Mouse (Mus musculus): Measurements from ENCODE around the gene Rcn1.

Rcn1 gene

DNA sequence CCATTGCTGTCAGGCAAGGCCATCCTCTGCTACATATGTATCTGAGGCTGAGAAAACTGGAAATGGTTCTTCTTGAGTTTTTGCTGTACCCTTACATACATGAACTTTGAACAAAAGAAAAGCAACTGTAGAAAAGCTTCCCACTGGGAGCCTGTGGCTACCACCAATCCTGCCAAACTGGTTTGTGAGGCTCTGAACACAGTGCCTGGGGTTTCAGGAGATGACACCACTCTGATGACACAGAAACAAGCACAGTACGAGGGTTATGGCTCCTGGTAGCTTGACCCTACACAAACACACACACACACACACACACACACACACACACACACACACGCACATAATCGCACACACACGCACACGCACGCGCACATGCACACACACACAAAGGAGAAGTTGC, 23.9 kb downstream of the Rcn1 start:
- ChIA-PET POLR2A (interaction anchor here in 1 of 4 experiments (1.6 to 1.7 kb wide), 2 partner anchors 16 to 20 kb away, joined by 3 to 5 read pairs; no protein-coding TSS in a partner anchor), CTCF (no interaction called here)

- POLR2A ChIA-PET: interaction anchor here in 2 of 4 experiments (1.4 to 1.8 kb wide), 5 partner anchors 15 to 25 kb away, joined by 3 to 5 read pairs (median 4); no protein-coding TSS in a partner anchor
- CTCF ChIA-PET: interaction anchor here in 2 of 4 experiments (0.5 to 1.1 kb wide), 2 partner anchors 9 to 34 kb away, joined by 3 to 4 read pairs; no protein-coding TSS in a partner anchor
Measured at GRCm38 (mm10) chr2:105373658-105374057, 25.5 kb downstream of the Rcn1 start.

DNA sequence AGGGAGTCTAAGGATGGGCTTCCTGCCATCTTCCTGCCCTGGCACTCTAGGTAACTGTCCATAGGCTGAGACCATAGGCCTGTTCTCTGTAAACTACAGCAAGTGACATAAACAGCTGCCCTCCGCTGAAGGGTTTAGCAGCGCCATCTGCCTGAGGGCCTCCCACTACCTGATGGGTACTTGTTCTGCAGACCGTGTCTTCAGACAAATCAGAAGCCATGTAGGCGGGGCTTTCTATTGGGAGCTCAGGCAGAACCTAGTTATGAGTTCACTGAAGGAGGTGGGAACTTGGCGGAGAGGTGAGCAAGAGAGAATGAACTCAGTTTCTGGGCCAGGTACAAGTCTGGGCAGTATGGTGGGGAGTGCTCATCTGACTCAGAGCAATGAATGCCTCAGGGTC, 26.4 kb downstream of the Rcn1 start:
- ChIA-PET CTCF (interaction anchor here in 2 of 4 experiments (0.5 to 1.2 kb wide), 5 partner anchors 21 to 71 kb away, joined by 3 to 4 read pairs (median 3); no protein-coding TSS in a partner anchor), POLR2A (interaction anchor here in 3 of 4 experiments (1.2 to 1.8 kb wide), 7 partner anchors 16 to 26 kb away, joined by 3 to 5 read pairs (median 4); no protein-coding TSS in a partner anchor)

DNA sequence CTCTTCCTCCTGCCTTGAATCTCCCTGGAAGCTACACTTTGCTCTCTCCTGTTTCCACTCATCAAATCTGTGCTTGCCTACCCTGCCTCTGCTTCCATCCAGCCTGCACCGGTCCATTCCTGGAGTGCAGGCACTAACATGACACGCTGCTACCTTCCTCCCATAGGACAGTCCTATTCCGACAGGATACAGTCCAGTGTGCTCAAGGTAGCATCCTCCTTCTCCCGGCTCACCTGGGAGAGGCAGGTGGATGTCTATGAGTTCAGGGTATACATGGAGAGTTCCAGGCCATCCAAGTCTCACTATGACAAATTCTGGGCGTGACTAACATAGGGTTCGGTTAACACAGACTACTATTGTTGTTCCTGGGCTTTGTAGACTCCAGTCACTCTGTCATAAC, 27.0 kb downstream of the Rcn1 start:
- ChIA-PET POLR2A (interaction anchor here in 3 of 4 experiments (1.2 to 2.1 kb wide), 8 partner anchors 17 to 27 kb away, joined by 3 to 5 read pairs (median 4); no protein-coding TSS in a partner anchor), CTCF (interaction anchor here in 1 of 4 experiments (1.2 kb wide), 1 partner anchor 21 kb away, joined by 3 read pairs; no protein-coding TSS in a partner anchor)

- CTCF ChIA-PET: interaction anchor here in 1 of 4 experiments (1.1 kb wide), 1 partner anchor 25 kb away, joined by 3 read pairs; no protein-coding TSS in a partner anchor
- POLR2A ChIA-PET: interaction anchor here in 2 of 4 experiments (1.0 to 2.1 kb wide), 6 partner anchors 9 to 307 kb away, joined by 3 to 5 read pairs (median 4); no protein-coding TSS in a partner anchor
Measured at GRCm38 (mm10) chr2:105370698-105371097, 28.4 kb downstream of the Rcn1 start.

DNA sequence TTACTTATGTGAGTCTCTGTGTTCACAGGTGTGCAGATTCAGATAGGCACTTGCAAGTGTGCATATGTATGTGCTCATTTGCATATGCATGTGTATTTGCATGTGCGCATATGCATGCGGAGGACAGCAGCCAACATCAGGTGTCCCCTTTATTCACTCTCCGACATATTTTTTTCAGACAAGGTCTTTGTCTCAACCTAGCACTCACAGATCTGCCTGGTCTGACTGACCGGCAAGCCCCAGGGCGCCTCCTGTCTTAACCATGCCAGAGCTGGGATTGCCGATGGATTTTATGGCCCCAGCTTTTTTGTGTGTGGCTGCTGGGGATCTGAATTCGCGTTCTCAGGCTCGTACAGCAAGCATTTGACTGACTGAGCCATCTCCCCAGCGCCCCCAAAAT, 28.9 kb downstream of the Rcn1 start:
- ChIA-PET CTCF (interaction anchor here in 1 of 4 experiments (0.6 to 1.1 kb wide), 2 partner anchors 22 to 25 kb away, joined by 3 to 5 read pairs; no protein-coding TSS in a partner anchor), POLR2A (interaction anchor here in 2 of 4 experiments (1.0 to 2.9 kb wide), 7 partner anchors 9 to 308 kb away, joined by 3 to 14 read pairs (median 4); partner anchors contain the start of gene Rcn1 (in 1 of the 2))

DNA sequence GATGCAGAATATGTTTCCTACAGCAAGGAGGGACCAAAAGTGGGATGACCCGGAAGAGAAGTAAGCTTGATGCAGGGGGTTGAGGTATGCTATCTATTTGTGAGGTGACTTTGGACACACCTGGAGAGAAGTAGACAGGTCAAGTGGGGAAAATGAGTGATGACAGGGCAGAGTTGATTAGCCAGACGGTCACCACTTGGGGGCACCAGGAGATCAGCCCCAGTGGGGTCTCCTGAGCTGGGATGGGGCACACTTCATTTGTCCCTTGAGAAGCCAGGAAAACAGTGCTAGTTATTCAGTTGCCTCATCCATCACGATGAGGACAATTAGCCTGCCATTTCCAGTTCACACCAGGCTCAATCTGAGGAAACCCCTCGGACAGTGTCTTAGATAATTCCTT, 31.5 kb downstream of the Rcn1 start:
- ChIA-PET POLR2A (interaction anchor here in 3 of 4 experiments (0.6 to 2.9 kb wide), 4 partner anchors 9 to 108 kb away, joined by 3 to 14 read pairs (median 4); partner anchors contain the start of gene Rcn1 (in 1 of the 3)), CTCF (interaction anchor here (0.5 to 1.5 kb wide), 9 partner anchors 28 to 1716 kb away, joined by 3 to 15 read pairs (median 3); no protein-coding TSS in a partner anchor)

DNA sequence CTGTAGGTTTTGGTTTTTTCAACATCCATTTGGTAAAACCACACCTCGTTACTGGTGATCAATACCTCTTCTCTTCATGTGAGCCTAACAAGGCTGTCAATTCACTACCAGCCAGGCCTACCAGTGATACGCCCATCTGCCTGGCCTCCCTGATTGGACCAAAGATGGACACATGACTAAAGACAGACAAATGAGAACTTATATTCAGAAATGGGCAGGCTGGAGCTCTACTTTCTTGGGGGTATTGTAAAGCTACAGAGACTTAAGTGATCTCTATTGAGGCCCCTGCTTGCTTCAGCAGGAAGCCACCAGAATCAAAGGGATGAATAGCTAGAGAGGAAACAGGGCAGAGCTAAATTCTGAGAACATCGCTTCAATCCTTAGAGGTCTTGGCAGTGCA, 41.1 kb downstream of the Rcn1 start:
- ChIA-PET POLR2A (no interaction called here), CTCF (no interaction called here)

- ChIA-PET POLR2A (no interaction called here), CTCF (interaction anchor here in 3 of 4 experiments (0.6 to 0.9 kb wide), 3 partner anchors 14 to 521 kb away, joined by 4 to 5 read pairs (median 4); no protein-coding TSS in a partner anchor)
Measured at GRCm38 (mm10) chr2:105356791-105357190, 42.3 kb downstream of the Rcn1 start.

- CTCF ChIA-PET: interaction anchor here in 1 of 4 experiments (0.6 kb wide), 1 partner anchor 1322 kb away, joined by 6 read pairs; no protein-coding TSS in a partner anchor
- POLR2A ChIA-PET: interaction anchor here in 2 of 4 experiments (0.6 to 1.3 kb wide), 3 partner anchors 9 to 321 kb away, joined by 3 to 5 read pairs (median 4); no protein-coding TSS in a partner anchor
Measured at GRCm38 (mm10) chr2:105348886-105349285, 50.2 kb downstream of the Rcn1 start.

GRCm38 (mm10) chr2:105339993-105340392, 59.1 kb downstream of the Rcn1 start:
- CTCF ChIA-PET: interaction anchor here (0.6 to 2.9 kb wide), 34 partner anchors 8 to 1890 kb away, joined by 3 to 10 read pairs (median 3); no protein-coding TSS in a partner anchor

GRCm38 (mm10) chr2:105337171-105337875, 61.8 kb downstream of the Rcn1 start:
- POLR2A ChIA-PET: interaction anchor here in 1 of 4 experiments (0.5 to 0.6 kb wide), 2 partner anchors 11 to 796 kb away, joined by 3 to 5 read pairs; no protein-coding TSS in a partner anchor
- CTCF ChIA-PET: interaction anchor here in 2 of 4 experiments (0.6 to 1.3 kb wide), 2 partner anchors 26 to 75 kb away, joined by 3 to 5 read pairs; no protein-coding TSS in a partner anchor

More at GRCm38 (mm10) chr2:105339993-105340392, 59.1 kb downstream of the Rcn1 start:
- POLR2A ChIA-PET: interaction anchor here in 2 of 4 experiments (0.5 to 1.2 kb wide), 2 partner anchors 10 to 322 kb away, joined by 4 read pairs; no protein-coding TSS in a partner anchor

DNA sequence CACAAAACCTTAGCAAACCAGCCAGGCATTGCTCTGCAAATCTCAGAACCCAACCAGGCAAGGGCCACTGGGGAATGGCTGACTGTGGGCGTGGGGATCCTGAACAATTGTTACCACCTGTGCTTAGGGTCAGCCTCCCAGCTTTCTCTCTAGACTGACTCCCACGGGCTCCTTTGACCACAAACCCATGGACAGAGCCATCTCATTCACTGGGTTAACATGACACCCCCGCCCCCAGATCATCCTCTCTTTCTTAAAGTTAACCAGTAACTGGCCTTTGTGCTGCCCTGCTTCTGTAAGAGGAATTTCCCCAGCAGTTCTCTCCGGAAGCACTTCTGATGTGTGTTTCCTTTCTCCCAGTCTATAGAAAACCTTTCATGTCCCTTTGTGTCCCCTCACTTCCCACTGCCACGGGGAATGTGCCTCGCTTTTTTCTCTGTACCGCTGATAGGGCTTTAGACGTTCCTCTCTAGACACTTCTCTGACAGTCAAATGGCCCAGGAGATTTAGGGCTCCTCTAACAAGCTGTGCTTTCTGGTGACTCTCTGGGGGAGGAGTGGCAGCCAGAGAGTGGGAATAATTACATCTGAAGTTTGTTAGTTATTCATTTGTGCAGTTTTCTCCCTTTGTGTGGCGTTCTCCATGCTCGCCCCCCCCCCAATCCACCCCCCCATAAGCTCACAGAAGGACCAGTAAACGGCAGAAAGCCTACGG, 62.6 kb downstream of the Rcn1 start:
- ChIA-PET POLR2A (interaction anchor here in 1 of 4 experiments (0.6 kb wide), 1 partner anchor 796 kb away, joined by 3 read pairs; no protein-coding TSS in a partner anchor), CTCF (interaction anchor here in 2 of 4 experiments (0.6 to 1.3 kb wide), 3 partner anchors 25 to 127 kb away, joined by 3 to 5 read pairs (median 4); no protein-coding TSS in a partner anchor)
